Mouse (Mus musculus) hindbrain, embryonic 14.5 days (tissue): Measurements from ENCODE around the gene Olfr1375. TPM values are rescaled to one million over a fixed set of nuclear protein-coding genes. Genes with fewer than 3 reads are reported as not detected.
"Not testable (repeated sequence)": the region's sequence is repeated elsewhere in the genome, so short reads cannot be mapped to it uniquely, and the experiment has no call there.

Experiments
- ATAC-seq: fragments of 200-750 bp; cut with Nextera tagmentation; 2 replicates; pipeline ENCODE4 v1.8.0; 2017; ENCODE audit warnings: moderate number of reproducible peaks, mild to moderate bottlenecking, moderate TSS enrichment, moderate library complexity; ENCODE audit not compliant: low FRiP score
- DNase-seq: peaks from one replicate; pipeline ENCODE4 v3.0.0-alpha.2; 2015; ENCODE audit warnings: low spot score
- H3K27ac ChIP-seq: fragments of 300-500 bp; sonication (generic); 2 replicates; pipeline ENCODE4 v1.5.1; 2014; ENCODE audit warnings: mild to moderate bottlenecking, moderate library complexity
- H3K27me3 ChIP-seq: fragments of 300-500 bp; sonication (generic); 2 replicates; pipeline ENCODE4 v1.6.1; 2014; ENCODE audit warnings: mild to moderate bottlenecking, low read length, mixed read lengths; ENCODE audit not compliant: control insufficient read depth, insufficient read depth
- H3K36me3 ChIP-seq: fragments of 300-500 bp; sonication (generic); replicated peaks from 2 replicates; pipeline ENCODE4 v1.6.1; 2014; ENCODE audit not compliant: control insufficient read depth, insufficient read depth
- H3K4me1 ChIP-seq: fragments of 300-500 bp; sonication (generic); replicated peaks from 2 replicates; pipeline ENCODE4 v1.6.1; 2014; ENCODE audit warnings: antibody characterized with exemption, low read length, mixed read lengths; ENCODE audit not compliant: control insufficient read depth, insufficient read depth
- H3K4me2 ChIP-seq: fragments of 300-500 bp; sonication (generic); replicated peaks from 2 replicates; pipeline ENCODE4 v1.6.1; 2014; ENCODE audit warnings: mild to moderate bottlenecking, moderate library complexity
- H3K4me3 ChIP-seq: fragments of 300-500 bp; sonication (generic); replicated peaks from 2 replicates; pipeline ENCODE4 v1.5.1; 2014; ENCODE audit warnings: mild to moderate bottlenecking, low read length
- H3K9ac ChIP-seq: fragments of 300-500 bp; sonication (generic); 2 replicates; pipeline ENCODE4 v1.6.1; 2014
- H3K9me3 ChIP-seq: fragments of 300-500 bp; sonication (generic); 2 replicates; pipeline ENCODE4 v1.6.1; 2016; ENCODE audit warnings: low read length; ENCODE audit not compliant: control insufficient read depth
- WGBS: fragments of 180-500 bp; shearing (Covaris S2); extraction: QIAGEN DNeasy Blood & Tissue Kit; methylation state at CpG from one replicate; pipeline ENCODE4 v1.1.7; 2014; 5-methylcytosine and 5-hydroxymethylcytosine counted together
- polyA plus RNA-seq: library from polyadenylated mRNA; unstranded; fragments of >200 nt; fragmentation: Nextera tagmentation; extraction: Ambion mirVana; gene quantifications from 2 replicates; pipeline ENCODE4 v1.2.1, GENCODE M21; 2014

Olfr1375 gene
- polyA plus RNA-seq: not detected in 2 replicates

DNA sequence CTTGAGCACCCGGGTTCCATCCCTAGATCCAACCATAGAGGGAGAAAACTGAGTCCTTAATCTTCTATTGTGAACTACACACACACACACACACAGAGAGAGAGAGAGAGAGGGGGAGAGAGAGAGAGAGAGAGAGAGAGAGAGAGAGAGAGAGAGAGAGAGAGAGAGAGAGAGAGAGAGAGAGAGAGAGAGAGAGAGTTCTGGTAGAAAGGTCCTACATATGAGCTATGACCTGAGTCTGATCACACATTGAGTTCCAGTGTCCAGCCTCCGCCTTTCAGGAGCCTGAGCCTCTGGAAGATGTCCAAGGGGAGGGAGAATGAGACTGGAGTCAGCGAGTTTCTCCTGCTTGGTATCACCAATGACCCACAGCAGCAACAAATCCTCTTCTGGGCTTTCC lies at the start of gene Olfr1375:
Gene Olfr1375, plus strand, starts transcription at position 301 of the 400 bp plus-strand sequence.
- not testable (repeated sequence) for H3K4me2 ChIP-seq, H3K36me3 ChIP-seq, H3K27ac ChIP-seq, DNase-seq, H3K4me3 ChIP-seq, H3K4me1 ChIP-seq, ATAC-seq, H3K9me3 ChIP-seq, H3K27me3 ChIP-seq, H3K9ac ChIP-seq
- WGBS: 89% methylated on average over 3 of the region's 3 CpGs

DNA sequence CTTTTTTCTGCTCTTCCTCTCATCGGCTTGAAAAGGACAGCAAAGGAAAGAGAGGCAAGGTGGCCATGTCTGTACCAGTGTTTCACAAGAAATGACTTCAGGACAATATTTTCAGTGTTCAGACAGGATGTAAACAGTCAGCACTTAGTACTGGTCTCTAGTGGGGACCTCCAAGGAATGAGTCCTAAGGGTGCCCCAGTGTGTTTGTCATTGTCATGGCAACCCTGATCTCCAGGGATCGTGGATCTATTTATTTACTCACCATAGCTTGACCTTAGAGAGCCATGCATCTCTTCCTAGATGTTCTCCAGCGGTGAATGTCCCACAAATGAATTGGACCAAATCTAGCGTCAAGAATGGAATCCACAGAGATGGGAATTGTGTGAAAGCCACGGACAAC lies 44.6 kb upstream of the Olfr1375 start, which contains the start of gene Olfr51:
Gene Olfr51, plus strand, starts transcription at position 301 of the 400 bp plus-strand sequence.
- H3K27me3 ChIP-seq: no peaks in the 10 kb centered on the region
- no peak within 1 kb of the TSS for H3K27ac ChIP-seq
- H3K4me3 ChIP-seq: no peak within 1 kb of the TSS
- H3K4me1 ChIP-seq: no peaks in the 10 kb centered on the region
- H3K9ac ChIP-seq: no peak within 1 kb of the TSS
- no peak for DNase-seq
- H3K9me3 ChIP-seq: no peaks in the 10 kb centered on the region
- no peaks in the 10 kb centered on the region for H3K36me3 ChIP-seq
- ATAC-seq: no peak
- H3K4me2 ChIP-seq: no peak within 1 kb of the TSS
- whole genome bisulfite sequencing: 85% methylated on average over 5 of the region's 5 CpGs

DNA sequence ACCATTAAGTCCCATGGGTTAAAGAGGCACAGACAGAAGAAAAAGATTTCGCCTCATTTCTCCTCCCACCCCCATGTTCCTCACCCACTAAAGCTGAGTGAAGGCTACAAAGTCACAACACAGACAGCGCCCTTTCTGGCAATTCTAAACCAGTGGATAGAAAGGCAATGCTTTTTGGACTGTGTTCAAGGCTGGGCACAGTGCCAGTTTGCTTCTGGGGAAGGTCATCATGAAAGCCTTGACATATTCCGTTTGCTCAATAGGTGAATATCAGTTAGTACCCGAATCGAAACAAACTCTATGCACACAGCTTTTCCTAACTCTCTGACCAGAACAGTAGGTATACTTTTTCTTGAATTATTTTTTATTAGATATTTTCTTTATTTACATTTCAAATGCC lies 36.1 kb upstream of the Olfr1375 start:
- WGBS: 65% methylated on average over 5 of the region's 5 CpGs

DNA sequence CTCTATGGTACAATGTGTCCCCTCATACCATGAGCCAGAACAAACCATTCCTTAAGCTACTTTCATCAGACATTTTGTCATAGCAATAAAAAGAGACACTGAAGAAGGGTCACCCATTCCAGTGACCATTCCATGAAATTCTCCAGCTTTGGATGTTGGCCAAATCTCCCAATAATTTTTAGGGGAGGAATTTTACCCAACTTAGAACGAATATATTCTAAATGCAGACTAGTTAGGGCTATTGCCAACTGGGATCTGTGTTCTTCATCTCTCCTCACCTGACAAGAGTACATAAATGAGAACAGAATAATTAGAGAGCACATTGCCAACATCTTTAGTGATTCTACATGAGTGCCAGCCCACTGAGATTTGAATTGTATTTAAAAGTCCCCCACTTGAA lies 34.0 kb upstream of the Olfr1375 start, which contains the start of gene Olfr54:
Gene Olfr54, plus strand, starts transcription at position 301 of the 400 bp plus-strand sequence.
- H3K4me2 ChIP-seq: no peak within 1 kb of the TSS
- no peak within 1 kb of the TSS for H3K4me3 ChIP-seq
- H3K27ac ChIP-seq: no peak within 1 kb of the TSS
- no peaks in the 10 kb centered on the region for H3K4me1 ChIP-seq
- H3K9me3 ChIP-seq: no peaks in the 10 kb centered on the region
- ATAC-seq (no peak), DNase-seq (no peak)
- H3K27me3 ChIP-seq: no peaks in the 10 kb centered on the region
- H3K36me3 ChIP-seq: no peaks in the 10 kb centered on the region
- H3K9ac ChIP-seq: no peak within 1 kb of the TSS
- 66% methylated on average over 1 of the region's 1 CpGs for WGBS

More for the DNA sequence above, 36.1 kb upstream of the Olfr1375 start:
- ATAC-seq: no peak
- DNase-seq: peak; percentile 38
- no peak overlapping the region for H3K27ac ChIP-seq
- H3K4me3 ChIP-seq: no peak overlapping the region
- H3K9me3 ChIP-seq: no peaks in the 10 kb centered on the region
- H3K27me3 ChIP-seq: no peaks in the 10 kb centered on the region
- H3K4me1 ChIP-seq: no peaks in the 10 kb centered on the region
- H3K36me3 ChIP-seq: no peaks in the 10 kb centered on the region
- no peak overlapping the region for H3K9ac ChIP-seq
- H3K4me2 ChIP-seq: no peak overlapping the region

GRCm38 (mm10) chr11:51016341-51016740 lies 31.6 kb upstream of the Olfr1375 start:
- DNase-seq: no peak
- 46% methylated on average over 2 of the region's 2 CpGs for WGBS
- Histone ChIP-seq H3K9ac (no peak overlapping the region), H3K4me3 (no peak overlapping the region), H3K27ac (no peak overlapping the region), H3K4me1 (no peaks in the 10 kb centered on the region), H3K4me2 (no peak overlapping the region), H3K27me3 (no peaks in the 10 kb centered on the region), H3K36me3 (no peaks in the 10 kb centered on the region), H3K9me3 (no peaks in the 10 kb centered on the region)
- no peak for ATAC-seq

- 91% methylated on average over 11 of the region's 11 CpGs for WGBS
- H3K27ac ChIP-seq, H3K9me3 ChIP-seq, ATAC-seq, H3K36me3 ChIP-seq, H3K9ac ChIP-seq, H3K27me3 ChIP-seq, H3K4me3 ChIP-seq, DNase-seq, H3K4me2 ChIP-seq, H3K4me1 ChIP-seq: not testable (repeated sequence)
These were observed 21.1 kb upstream of the Olfr1375 start for GRCm38 (mm10) chr11:51026811-51027210.

DNA sequence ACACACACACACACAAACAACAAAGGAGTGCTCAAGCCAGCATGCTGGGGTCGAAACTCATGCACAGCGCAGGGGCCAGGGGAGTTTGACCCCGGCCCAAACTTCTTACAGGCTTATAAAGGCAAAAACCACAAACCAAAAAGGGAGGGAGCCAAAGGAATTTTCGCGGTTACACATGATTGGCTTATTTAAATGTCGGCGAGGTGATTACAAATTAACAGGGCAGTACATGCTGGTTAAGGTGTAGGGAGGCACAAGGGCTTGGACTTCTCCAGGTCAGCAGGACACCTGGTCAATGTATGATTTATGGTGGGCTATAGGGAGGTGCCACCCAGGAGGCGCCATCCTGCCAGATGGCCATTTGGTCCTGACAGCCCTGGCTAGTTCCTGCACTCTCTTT lies 18.5 kb upstream of the Olfr1375 start:
- not testable (repeated sequence) for DNase-seq, H3K36me3 ChIP-seq, H3K4me2 ChIP-seq, H3K27ac ChIP-seq, ATAC-seq, H3K4me1 ChIP-seq, H3K9ac ChIP-seq, H3K9me3 ChIP-seq, H3K27me3 ChIP-seq, H3K4me3 ChIP-seq
- 66% methylated on average over 8 of the region's 8 CpGs for WGBS

DNA sequence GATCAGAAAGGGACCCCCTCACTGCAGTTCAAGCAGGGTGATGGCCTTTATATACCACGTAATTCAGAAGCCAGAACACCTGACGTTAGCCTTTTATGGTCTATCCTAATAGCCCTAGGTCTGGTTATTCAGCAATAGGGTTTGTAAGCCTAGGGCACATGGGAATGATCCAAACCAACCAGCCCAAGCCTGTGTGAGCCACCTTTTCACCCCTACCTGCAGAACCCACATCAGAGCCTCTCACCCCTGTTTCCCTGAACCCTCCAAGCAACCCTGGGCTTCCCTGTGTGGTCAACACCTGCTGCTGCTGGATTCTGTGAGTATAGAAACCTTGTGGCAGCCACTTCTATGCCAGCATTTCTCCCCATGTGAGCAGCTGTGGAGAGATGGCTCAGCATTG lies 17.7 kb upstream of the Olfr1375 start:
- WGBS: 83% methylated on average over 2 of the region's 2 CpGs
- no peak for ATAC-seq
- no peak overlapping the region for H3K27ac ChIP-seq

DNA sequence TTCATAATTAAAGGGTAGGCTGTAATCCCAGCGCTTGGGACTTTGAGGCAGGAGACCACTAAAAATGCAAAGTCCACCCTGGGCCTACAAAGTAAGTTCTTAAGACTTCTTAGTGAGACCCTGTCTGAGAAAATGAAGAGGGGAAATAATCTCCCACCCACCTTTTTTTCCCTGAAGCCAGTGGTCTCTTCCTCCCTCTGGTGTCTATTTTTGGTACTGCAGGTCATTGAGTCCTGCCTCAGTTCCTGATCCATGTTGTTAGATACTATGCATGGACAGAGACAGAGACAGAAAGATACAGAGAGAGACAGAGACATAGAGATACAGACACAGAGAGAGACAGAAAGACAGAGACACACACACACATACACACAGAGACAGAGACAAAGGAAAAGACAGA lies 15.1 kb upstream of the Olfr1375 start:
- 28% methylated on average over 1 of the region's 1 CpGs for WGBS
- DNase-seq: peak; percentile 82
- H3K27me3 ChIP-seq: no peaks in the 10 kb centered on the region

More for the DNA sequence above, 17.7 kb upstream of the Olfr1375 start:
- Histone ChIP-seq H3K27me3 (no peaks in the 10 kb centered on the region), H3K9ac (no peak overlapping the region), H3K4me1 (no peaks in the 10 kb centered on the region), H3K36me3 (no peaks in the 10 kb centered on the region), H3K9me3 (no peaks in the 10 kb centered on the region), H3K4me3 (no peak overlapping the region), H3K4me2 (no peak overlapping the region)
- DNase-seq: no peak

GRCm38 (mm10) chr11:51034141-51034540 lies 13.8 kb upstream of the Olfr1375 start:
- not testable (repeated sequence) for H3K36me3 ChIP-seq, H3K9me3 ChIP-seq, DNase-seq, ATAC-seq, H3K27me3 ChIP-seq, H3K4me3 ChIP-seq, H3K4me1 ChIP-seq, H3K27ac ChIP-seq, H3K4me2 ChIP-seq, H3K9ac ChIP-seq

More for the DNA sequence above, 15.1 kb upstream of the Olfr1375 start:
- Histone ChIP-seq H3K4me3 (no peak overlapping the region), H3K4me1 (no peaks in the 10 kb centered on the region), H3K36me3 (no peaks in the 10 kb centered on the region), H3K9ac (no peak overlapping the region), H3K9me3 (no peaks in the 10 kb centered on the region), H3K4me2 (no peak overlapping the region), H3K27ac (no peak overlapping the region)
- no peak for ATAC-seq
